Mouse (Mus musculus) heart, embryonic 10.5 days (tissue): ENCODE measurements at regions not wholly inside any gene's neighbourhood (a gene's known extent, or its start where the extent isn't known, plus 50 kb on each side); places are given as distances from the start of the nearest gene placed in this dataset.

ENCODE experiments used
- DNase-seq: peaks from one replicate; pipeline ENCODE4 v3.0.0-alpha.2; 2017; ENCODE audit warnings: low spot score
- H3K27ac ChIP-seq: fragments of 300-500 bp; sonication (generic); 2 replicates; pipeline ENCODE4 v1.5.1; 2016; ENCODE audit warnings: mild to moderate bottlenecking
- H3K27me3 ChIP-seq: fragments of 300-500 bp; sonication (generic); 2 replicates; pipeline ENCODE4 v1.6.1; 2016; ENCODE audit warnings: mild to moderate bottlenecking; ENCODE audit not compliant: poor library complexity, insufficient read depth, severe bottlenecking
- H3K36me3 ChIP-seq: fragments of 300-500 bp; sonication (generic); 2 replicates; pipeline ENCODE4 v1.6.1; 2016; ENCODE audit warnings: mild to moderate bottlenecking, moderate library complexity
- H3K4me1 ChIP-seq: fragments of 300-500 bp; sonication (generic); 2 replicates; pipeline ENCODE4 v1.6.1; 2016; ENCODE audit warnings: mild to moderate bottlenecking
- H3K4me3 ChIP-seq: fragments of 300-500 bp; sonication (generic); 2 replicates; pipeline ENCODE4 v1.5.1; 2016; ENCODE audit warnings: mild to moderate bottlenecking, moderate library complexity
- H3K9me3 ChIP-seq: fragments of 300-500 bp; sonication (generic); 2 replicates; pipeline ENCODE4 v1.6.1; 2016; ENCODE audit warnings: mild to moderate bottlenecking, moderate library complexity
- WGBS: fragments of 180-500 bp; shearing (Covaris S2); methylation state at CpG from one replicate; pipeline ENCODE4 v1.1.7; 2016; 5-methylcytosine and 5-hydroxymethylcytosine counted together

DNA sequence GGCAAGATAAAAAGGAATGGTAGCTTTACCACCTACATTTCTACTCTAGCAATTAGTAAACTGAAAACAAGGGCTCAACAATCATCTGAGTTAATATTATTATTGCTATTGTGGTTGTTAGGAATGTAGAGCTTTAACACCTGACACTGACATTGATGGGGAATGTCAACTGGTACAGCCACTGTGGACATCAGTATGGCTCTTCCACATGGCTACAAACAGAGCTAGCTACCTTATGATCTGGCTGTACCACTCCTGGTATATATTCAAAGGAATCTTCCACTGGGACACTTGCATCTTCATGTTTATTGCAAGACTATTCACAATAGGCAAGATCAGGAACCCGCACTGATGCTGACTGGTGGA, 119.8 kb downstream of the Sox4 start:
- Histone ChIP-seq H3K36me3 (no peaks in the 10 kb centered on the region), H3K4me1 (peaks cover 25% of the 10 kb centered on the region), H3K27me3 (no peaks in the 10 kb centered on the region), H3K9me3 (no peaks in the 10 kb centered on the region), H3K27ac (peak overlapping the region; percentile 64; the same call in 1 of the 2 replicates), H3K4me3 (no peak overlapping the region)
- no peak for DNase-seq
- WGBS = 89% methylated on average over 1 of the region's 1 CpGs

DNA sequence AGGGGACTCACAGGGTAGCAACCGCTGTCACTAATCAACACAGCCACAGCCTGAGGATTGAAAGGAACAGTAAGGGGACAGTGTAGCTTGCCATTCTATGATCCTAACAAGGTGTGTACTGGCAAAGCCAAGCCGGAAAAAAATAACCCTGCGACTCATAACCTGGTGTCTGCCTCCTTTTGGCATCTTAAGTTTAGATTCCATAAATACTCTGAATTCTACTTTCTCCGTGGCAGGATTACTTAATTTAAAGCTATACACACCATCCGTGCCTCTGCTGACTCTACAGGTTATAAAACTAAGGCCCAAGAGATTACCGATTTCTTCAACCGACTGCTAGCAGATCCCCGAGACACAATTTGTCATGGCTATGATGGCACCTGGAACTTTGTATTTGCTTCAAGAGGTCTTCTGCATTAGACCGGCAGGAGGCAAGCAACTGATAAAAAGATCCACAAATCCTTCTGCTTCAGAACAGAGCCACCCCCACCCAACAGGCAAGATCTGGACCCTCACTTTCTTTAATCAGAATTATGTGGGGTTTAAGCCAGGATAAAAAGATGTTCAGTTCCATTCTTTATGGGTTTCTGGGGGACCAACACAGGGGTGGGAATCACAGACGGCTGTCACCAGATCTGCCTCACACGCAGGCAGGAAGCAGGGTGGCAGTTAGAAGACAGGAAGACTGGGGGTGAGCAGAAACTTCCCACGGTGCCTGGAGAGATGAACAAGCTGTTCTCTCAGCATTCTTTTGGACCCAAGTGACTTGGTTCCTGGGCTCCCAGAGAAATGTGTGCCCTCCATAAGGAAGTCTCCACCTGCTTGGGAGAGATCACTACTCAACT, 120.4 kb downstream of the Sox4 start:
- peaks cover 19% of the 10 kb centered on the region for H3K4me1 ChIP-seq
- no peak for DNase-seq
- no peaks in the 10 kb centered on the region for H3K27me3 ChIP-seq
- no peaks in the 10 kb centered on the region for H3K9me3 ChIP-seq
- peak overlapping the region; percentile 64; the same call in 1 of the 2 replicates for H3K27ac ChIP-seq
- WGBS = 46% methylated on average over 12 of the region's 12 CpGs
- no peaks in the 10 kb centered on the region for H3K36me3 ChIP-seq
- no peak overlapping the region for H3K4me3 ChIP-seq

- Histone ChIP-seq H3K4me1 (peaks cover 11% of the 10 kb centered on the region), H3K27me3 (no peaks in the 10 kb centered on the region), H3K27ac (no peak overlapping the region), H3K4me3 (no peak overlapping the region), H3K36me3 (no peaks in the 10 kb centered on the region), H3K9me3 (no peaks in the 10 kb centered on the region)
- DNase-seq = no peak
- 90% methylated on average over 7 of the region's 7 CpGs for WGBS
Observed at GRCm38 (mm10) chr13:28826284-28826683, 127.2 kb downstream of the Sox4 start.

- no peaks in the 10 kb centered on the region for H3K36me3 ChIP-seq
- H3K4me1 ChIP-seq = peaks cover 4% of the 10 kb centered on the region
- DNase-seq = no peak
- no peaks in the 10 kb centered on the region for H3K9me3 ChIP-seq
- H3K27me3 ChIP-seq = no peaks in the 10 kb centered on the region
- 47% methylated on average over 11 of the region's 11 CpGs for WGBS
- H3K27ac ChIP-seq = no peak overlapping the region
- no peak overlapping the region for H3K4me3 ChIP-seq
Observed at GRCm38 (mm10) chr13:28823985-28824384, 129.5 kb downstream of the Sox4 start.

DNA sequence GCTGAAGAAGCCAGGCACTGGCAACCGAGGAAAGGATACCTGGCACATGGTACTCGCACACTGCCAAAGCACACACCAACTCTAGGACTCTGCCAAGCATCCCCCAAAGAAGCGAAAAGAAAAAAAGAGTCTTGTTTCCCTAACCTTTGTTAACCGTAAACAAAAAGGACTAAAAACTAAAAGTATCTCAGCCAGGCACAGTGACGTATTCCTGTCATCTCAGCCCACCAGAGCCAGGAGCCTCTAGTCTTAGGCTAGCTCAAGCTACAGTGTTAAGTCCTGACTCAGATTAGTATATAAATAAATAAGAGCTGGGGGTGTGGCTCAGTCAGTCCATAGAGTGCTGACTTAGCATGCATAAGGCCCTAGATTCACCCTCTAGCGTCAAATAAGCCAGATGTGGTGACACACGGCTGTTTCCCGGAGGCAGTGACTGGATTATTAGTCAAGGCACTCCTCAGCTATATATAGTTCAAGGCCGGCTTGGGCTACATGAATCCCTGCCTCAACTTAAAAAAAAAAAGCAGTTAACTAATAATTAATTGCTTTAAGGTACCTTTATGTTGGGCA, 130.1 kb downstream of the Sox4 start:
- H3K27ac ChIP-seq = no peak overlapping the region
- no peaks in the 10 kb centered on the region for H3K27me3 ChIP-seq
- H3K4me3 ChIP-seq = no peak overlapping the region
- peaks cover 4% of the 10 kb centered on the region for H3K4me1 ChIP-seq
- H3K36me3 ChIP-seq = no peaks in the 10 kb centered on the region
- 70% methylated on average over 9 of the region's 9 CpGs for WGBS
- DNase-seq = no peak
- H3K9me3 ChIP-seq = no peaks in the 10 kb centered on the region

DNA sequence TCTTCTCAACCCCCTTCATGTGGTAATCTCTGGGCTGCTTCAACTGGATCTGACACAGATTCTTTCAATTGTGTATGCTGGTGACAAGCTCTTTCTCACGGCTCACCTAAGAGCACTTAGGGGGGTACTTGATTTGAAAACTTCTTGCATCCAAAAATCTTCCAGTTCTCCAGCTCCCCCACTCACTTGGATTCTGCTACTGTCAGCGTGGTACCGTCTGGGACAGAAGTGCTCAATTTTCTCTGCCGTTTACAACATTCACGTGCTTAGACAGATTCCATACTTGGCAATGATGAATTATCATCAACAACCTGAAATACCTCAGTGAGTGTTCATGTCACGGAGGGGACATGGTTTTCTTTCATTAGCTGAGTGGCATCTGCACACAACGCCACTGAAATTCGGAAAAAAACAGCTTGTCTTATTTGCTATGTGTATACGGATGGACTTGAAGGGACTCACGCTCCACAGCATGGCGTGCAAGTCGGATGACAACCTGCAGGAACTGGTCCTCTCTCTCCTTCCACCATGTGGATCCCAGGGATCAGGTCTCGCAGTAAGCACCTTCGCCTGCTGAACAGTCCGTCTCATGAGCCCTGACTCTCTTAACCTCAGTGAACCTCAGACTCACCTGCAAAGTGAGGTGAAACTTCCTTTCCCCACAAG, 132.5 kb downstream of the Sox4 start:
- H3K27ac ChIP-seq = no peak overlapping the region
- no peaks in the 10 kb centered on the region for H3K36me3 ChIP-seq
- H3K4me3 ChIP-seq = no peak overlapping the region
- no peaks in the 10 kb centered on the region for H3K9me3 ChIP-seq
- H3K27me3 ChIP-seq = no peaks in the 10 kb centered on the region
- peaks cover 4% of the 10 kb centered on the region for H3K4me1 ChIP-seq
- no peak for DNase-seq
- WGBS = 80% methylated on average over 15 of the region's 15 CpGs

GRCm38 (mm10) chr13:28814127-28814526, 139.4 kb downstream of the Sox4 start:
- Histone ChIP-seq H3K4me3 (no peak overlapping the region), H3K4me1 (peaks cover 12% of the 10 kb centered on the region), H3K27ac (no peak overlapping the region), H3K9me3 (no peaks in the 10 kb centered on the region), H3K27me3 (no peaks in the 10 kb centered on the region), H3K36me3 (no peaks in the 10 kb centered on the region)
- no peak for DNase-seq
- 61% methylated on average over 4 of the region's 4 CpGs for WGBS

GRCm38 (mm10) chr13:28811667-28812575, 141.6 kb downstream of the Sox4 start:
- H3K4me3 ChIP-seq = no peak overlapping the region
- no peaks in the 10 kb centered on the region for H3K27me3 ChIP-seq
- no peak for DNase-seq
- 36% methylated on average over 12 of the region's 12 CpGs for WGBS
- no peaks in the 10 kb centered on the region for H3K9me3 ChIP-seq
- no peak overlapping the region for H3K27ac ChIP-seq
- H3K4me1 ChIP-seq = peaks cover 12% of the 10 kb centered on the region
- no peaks in the 10 kb centered on the region for H3K36me3 ChIP-seq

- H3K4me1 ChIP-seq = peaks cover 12% of the 10 kb centered on the region
- 30% methylated on average over 2 of the region's 2 CpGs for WGBS
Observed at GRCm38 (mm10) chr13:28811081-28811439, 142.5 kb downstream of the Sox4 start.

GRCm38 (mm10) chr13:28810326-28811080, 143.0 kb downstream of the Sox4 start:
- Histone ChIP-seq H3K27me3 (no peaks in the 10 kb centered on the region), H3K4me3 (no peak overlapping the region), H3K9me3 (no peaks in the 10 kb centered on the region), H3K36me3 (no peaks in the 10 kb centered on the region), H3K27ac (no peak overlapping the region), H3K4me1 (peaks cover 12% of the 10 kb centered on the region)
- 58% methylated on average over 6 of the region's 6 CpGs for WGBS
- DNase-seq = no peak

More at GRCm38 (mm10) chr13:28811081-28811439, 142.5 kb downstream of the Sox4 start:
- Histone ChIP-seq H3K9me3 (no peaks in the 10 kb centered on the region), H3K27ac (no peak overlapping the region), H3K4me3 (no peak overlapping the region), H3K27me3 (no peaks in the 10 kb centered on the region), H3K36me3 (no peaks in the 10 kb centered on the region)
- no peak for DNase-seq

- Histone ChIP-seq H3K9me3 (no peaks in the 10 kb centered on the region), H3K4me1 (peaks cover 7% of the 10 kb centered on the region; the same call in 1 of the 2 replicates), H3K27ac (no peak overlapping the region), H3K4me3 (no peak overlapping the region), H3K36me3 (no peaks in the 10 kb centered on the region), H3K27me3 (no peaks in the 10 kb centered on the region)
- no peak for DNase-seq
- WGBS = 60% methylated on average over 4 of the region's 4 CpGs
Observed at GRCm38 (mm10) chr13:28805302-28805701, 148.2 kb downstream of the Sox4 start.
